Mouse (Mus musculus) testis, adult 2 months (tissue): ENCODE results near the gene Gtf2ird1. TPM values are rescaled to one million over a fixed set of nuclear protein-coding genes. Genes with fewer than 3 reads are reported as not detected.

Experiments used
- H3K27ac ChIP-seq: fragments of 200-500 bp; 2 replicates; pipeline ENCODE4 v1.5.1; 2012; ENCODE audit warnings: low read depth, low read length; ENCODE audit not compliant: control insufficient read depth, insufficient read depth
- H3K27me3 ChIP-seq: fragments of 200-500 bp; 2 replicates; pipeline ENCODE4 v1.6.1; 2012; ENCODE audit warnings: mild to moderate bottlenecking, low read length, moderate library complexity; ENCODE audit not compliant: control insufficient read depth, insufficient read depth
- H3K36me3 ChIP-seq: fragments of 200-500 bp; 2 replicates; pipeline ENCODE4 v1.6.1; 2012; ENCODE audit warnings: mild to moderate bottlenecking, low read length; ENCODE audit not compliant: control insufficient read depth, insufficient read depth
- H3K4me1 ChIP-seq: fragments of 200-500 bp; 2 replicates; pipeline ENCODE4 v1.6.1; 2012; ENCODE audit warnings: low read length; ENCODE audit not compliant: control insufficient read depth, insufficient read depth
- H3K4me3 ChIP-seq: fragments of 200-500 bp; 2 replicates; pipeline ENCODE4 v1.5.1; 2012; ENCODE audit warnings: low read depth, mild to moderate bottlenecking, low read length, moderate library complexity, mixed read lengths; ENCODE audit not compliant: control insufficient read depth
- CTCF ChIP-seq: fragments of 200-500 bp; IDR thresholded peaks from 2 replicates; pipeline ENCODE4 v1.5.1; 2012; ENCODE audit warnings: low read depth, mild to moderate bottlenecking, inconsistent platforms, low read length, moderate library complexity; ENCODE audit not compliant: control insufficient read depth, insufficient read depth, insufficient replicate concordance
- POLR2A ChIP-seq: fragments of 200-500 bp; IDR thresholded peaks from 2 replicates; pipeline ENCODE4 v1.6.1; 2012; ENCODE audit warnings: low read depth, mild to moderate bottlenecking, inconsistent platforms, low read length, moderate library complexity; ENCODE audit not compliant: control insufficient read depth
- polyA plus RNA-seq: library from polyadenylated mRNA; depleted of rRNA; stranded (reverse); fragments of >200 nt; gene quantifications from 2 replicates; pipeline ENCODE4 v1.2.3, GENCODE M21; 2012; rRNA removed

The Gtf2ird1 gene
- polyA plus RNA-seq, 1 experiment = 29.1 TPM

GRCm38 (mm10) chr5:134312691-134313450 is 143.6 kb downstream of the Gtf2ird1 start:
- Histone ChIP-seq H3K27ac (peak overlapping the region; percentile 97), H3K4me1 (peaks cover 14% of the 10 kb centered on the region), H3K36me3 (no peaks in the 10 kb centered on the region; the same call in 1 of the 2 replicates), H3K27me3 (no peaks in the 10 kb centered on the region), H3K4me3 (peak overlapping the region; percentile 95)
- TF ChIP-seq CTCF (no peak), POLR2A (no peak)

GRCm38 (mm10) chr5:134311894-134312411 is 144.6 kb downstream of the Gtf2ird1 start:
- Histone ChIP-seq H3K27me3 (no peaks in the 10 kb centered on the region), H3K4me1 (peaks cover 18% of the 10 kb centered on the region), H3K36me3 (no peaks in the 10 kb centered on the region; the same call in 1 of the 2 replicates), H3K27ac (no peak overlapping the region), H3K4me3 (no peak overlapping the region)
- TF ChIP-seq CTCF = no peak
- no peak for TF ChIP-seq POLR2A

- Histone ChIP-seq H3K4me3 (no peak overlapping the region), H3K36me3 (no peaks in the 10 kb centered on the region; the same call in none of the 2 replicates)
These were observed 146.3 kb downstream of the Gtf2ird1 start for GRCm38 (mm10) chr5:134310201-134310600.

GRCm38 (mm10) chr5:134309345-134309744 is 147.2 kb downstream of the Gtf2ird1 start:
- H3K4me3 ChIP-seq = no peak overlapping the region
- H3K27ac ChIP-seq = no peak overlapping the region
- TF ChIP-seq POLR2A = no peak
- TF ChIP-seq CTCF = no peak
- no peaks in the 10 kb centered on the region for H3K27me3 ChIP-seq
- no peaks in the 10 kb centered on the region; the same call in none of the 2 replicates for H3K36me3 ChIP-seq
- H3K4me1 ChIP-seq = peaks cover 11% of the 10 kb centered on the region

More at GRCm38 (mm10) chr5:134310201-134310600, 146.3 kb downstream of the Gtf2ird1 start:
- TF ChIP-seq POLR2A = no peak
- no peak for TF ChIP-seq CTCF
- H3K4me1 ChIP-seq = peaks cover 15% of the 10 kb centered on the region
- no peaks in the 10 kb centered on the region for H3K27me3 ChIP-seq
- no peak overlapping the region for H3K27ac ChIP-seq

Other genes with a start within 250 kb of the Gtf2ird1 start
- 0.56 and 0.67 TPM in 2 replicates for gene Ncf1, start 227.1 kb downstream of the Gtf2ird1 start, polyA plus RNA-seq
- 79.9 and 84.4 TPM in 2 replicates for gene Gtf2i, start 142.0 kb downstream of the Gtf2ird1 start, polyA plus RNA-seq
- 4.2 and 5.7 TPM in 2 replicates for gene Clip2, start 95.7 kb upstream of the Gtf2ird1 start, polyA plus RNA-seq
- gene Syna, start 103.5 kb upstream of the Gtf2ird1 start, polyA plus RNA-seq = 0.27 and 0.43 TPM in 2 replicates
- 304 and 310 TPM in 2 replicates for gene Rfc2, start 124.7 kb upstream of the Gtf2ird1 start, polyA plus RNA-seq
- 8.0 and 8.3 TPM in 2 replicates for gene Lat2, start 158.3 kb upstream of the Gtf2ird1 start, polyA plus RNA-seq
- gene Eif4h, start 182.8 kb upstream of the Gtf2ird1 start, polyA plus RNA-seq = 177 and 183 TPM in 2 replicates
- gene Limk1, start 231.9 kb upstream of the Gtf2ird1 start, polyA plus RNA-seq = 16.3 and 19.5 TPM in 2 replicates